Mouse (Mus musculus): ENCODE data around the gene Zcchc14. TPM values are rescaled to one million over a fixed set of nuclear protein-coding genes. Genes with fewer than 3 reads are reported as not detected.

Zcchc14 gene
- polyA plus RNA-seq, 1 experiment from 2014 or later: 15.0 TPM

DNA sequence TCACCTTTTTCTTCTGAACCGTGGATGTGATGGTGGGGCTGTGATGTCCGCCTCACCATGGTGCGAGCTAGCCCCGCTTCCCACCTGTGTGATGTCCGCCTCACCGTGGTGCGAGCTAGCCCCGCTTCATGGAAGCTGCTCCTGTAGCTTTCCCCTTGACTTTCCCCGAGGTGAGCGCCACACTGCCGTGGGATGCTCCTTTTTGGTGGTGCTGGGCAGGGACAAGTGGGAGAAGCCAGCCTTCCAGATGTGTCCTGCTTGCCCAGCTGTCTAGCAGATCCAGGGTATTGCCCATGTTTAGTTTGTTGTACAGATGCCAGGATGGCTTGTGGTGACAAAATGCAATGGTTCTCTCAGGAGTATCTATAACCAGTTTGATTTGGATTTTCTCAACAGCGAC is 10.4 kb upstream of the Zcchc14 start:
- no peak overlapping the region for H3K27ac ChIP-seq (replicated peaks)
- no peak for ATAC-seq (ENCODE audit: insufficient number of reproducible peaks, low FRiP score, low TSS enrichment, low read depth)
- 88% methylated on average over 12 of the region's 12 CpGs for WGBS

DNA sequence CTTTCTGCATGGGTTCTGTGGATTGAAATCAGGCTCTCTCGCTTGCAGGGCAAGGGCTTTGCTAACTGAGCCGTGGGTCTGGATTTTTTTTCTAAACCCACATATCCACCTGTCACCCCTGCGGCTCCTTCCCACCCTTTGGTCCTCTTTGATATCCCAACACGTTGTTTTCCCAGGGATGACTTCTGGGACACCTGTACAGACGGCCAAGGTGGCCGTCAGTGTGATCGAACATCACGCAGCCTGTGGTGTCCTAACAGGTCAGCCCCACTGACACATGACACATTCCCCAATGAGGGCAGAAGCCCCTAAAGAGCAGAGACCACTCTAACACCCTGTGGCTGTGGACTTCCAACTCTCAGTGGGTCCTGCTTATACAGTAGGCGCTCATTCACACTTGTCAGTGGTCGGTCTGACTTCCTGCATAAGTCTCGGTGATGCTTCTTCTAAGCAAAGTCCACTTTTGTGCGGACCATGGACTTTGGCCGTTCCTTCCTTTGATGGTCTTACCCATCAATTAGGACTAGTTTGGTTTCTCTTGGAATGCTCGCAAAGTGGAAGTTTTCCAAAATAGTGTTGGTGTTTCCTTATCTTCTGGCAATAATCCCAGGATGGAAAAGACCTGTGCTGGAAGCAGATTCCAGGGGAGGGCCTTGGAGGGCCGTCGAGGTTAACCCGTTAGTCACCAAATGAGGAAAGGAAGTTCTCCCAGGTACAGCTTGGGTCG is 9.1 kb upstream of the Zcchc14 start:
- Histone ChIP-seq H3K9me3 (replicated peaks) (no peaks in the 10 kb centered on the region), H3K36me3 (no peaks in the 10 kb centered on the region), H3K9ac (no peak overlapping the region), H3K4me1 (peaks cover 13% of the 10 kb centered on the region), H3K4me2 (replicated peaks) (no peak overlapping the region), H3K27ac (replicated peaks) (no peak overlapping the region), H3K27me3 (no peaks in the 10 kb centered on the region), H3K4me3 (replicated peaks) (no peak overlapping the region)
- no peak for ATAC-seq (ENCODE audit: insufficient number of reproducible peaks, low FRiP score, low TSS enrichment, low read depth)
- WGBS: 77% methylated on average over 18 of the region's 18 CpGs

More for the DNA sequence above, 10.4 kb upstream of the Zcchc14 start:
- Histone ChIP-seq H3K27me3 (no peaks in the 10 kb centered on the region), H3K4me3 (replicated peaks) (no peak overlapping the region), H3K4me1 (peaks cover 14% of the 10 kb centered on the region), H3K9me3 (replicated peaks) (no peaks in the 10 kb centered on the region), H3K9ac (no peak overlapping the region), H3K4me2 (replicated peaks) (no peak overlapping the region), H3K36me3 (no peaks in the 10 kb centered on the region)

DNA sequence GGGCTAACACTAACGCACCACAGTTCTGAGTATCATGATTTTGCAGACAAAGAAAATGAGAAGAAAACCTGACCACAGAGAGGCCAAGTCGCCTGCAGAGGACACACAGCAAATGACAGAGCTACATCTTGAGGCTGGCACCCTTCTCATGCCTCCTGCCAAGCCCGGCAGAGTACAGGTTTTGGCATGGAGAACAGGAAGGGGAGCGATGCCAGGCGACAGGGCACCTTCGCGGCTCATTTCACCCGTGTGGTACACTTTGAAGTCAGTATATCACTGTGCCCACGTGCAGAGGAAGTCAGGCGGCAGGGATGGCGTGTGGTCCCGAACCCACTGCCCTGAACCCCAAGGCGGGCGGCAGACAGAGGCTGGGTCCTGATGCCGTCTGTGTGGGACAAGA is 7.9 kb upstream of the Zcchc14 start:
- H3K4me3 ChIP-seq (replicated peaks): no peak overlapping the region
- no peak overlapping the region for H3K9ac ChIP-seq
- no peaks in the 10 kb centered on the region for H3K9me3 ChIP-seq (replicated peaks)
- H3K27ac ChIP-seq (replicated peaks): no peak overlapping the region
- H3K36me3 ChIP-seq: no peaks in the 10 kb centered on the region
- ATAC-seq (ENCODE audit: insufficient number of reproducible peaks, low FRiP score, low TSS enrichment, low read depth): no peak
- peaks cover 8% of the 10 kb centered on the region for H3K4me1 ChIP-seq
- no peaks in the 10 kb centered on the region for H3K27me3 ChIP-seq
- no peak overlapping the region for H3K4me2 ChIP-seq (replicated peaks)
- WGBS: 74% methylated on average over 15 of the region's 15 CpGs

DNA sequence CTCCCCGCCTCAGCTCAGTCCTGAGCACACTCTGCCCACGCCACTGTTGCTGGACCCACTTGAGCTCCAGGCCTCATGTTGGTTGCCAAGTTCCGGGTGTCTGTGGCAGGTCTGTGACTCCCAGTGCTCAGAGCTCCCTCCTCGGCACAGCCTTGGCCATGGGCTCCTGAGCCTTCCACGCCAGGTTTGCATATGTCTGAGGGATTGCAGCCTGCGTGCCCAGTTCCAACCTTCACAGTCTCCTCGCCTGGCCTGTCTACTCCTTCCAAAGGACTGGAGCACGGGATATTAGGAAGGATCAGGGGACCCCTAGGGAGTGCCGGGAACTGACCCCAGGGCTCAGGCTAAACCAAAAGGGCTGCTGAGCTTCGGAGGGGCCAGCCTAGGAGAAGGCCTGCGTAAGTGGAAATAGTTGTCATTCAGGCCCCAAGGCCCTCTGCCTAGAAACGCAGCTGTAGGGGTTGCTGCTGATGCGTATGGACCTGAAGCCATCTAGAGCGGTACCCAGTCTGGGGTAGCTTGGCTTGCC is 2.3 kb upstream of the Zcchc14 start:
- Histone ChIP-seq H3K36me3 (no peaks in the 10 kb centered on the region), H3K9ac (no peak overlapping the region), H3K4me3 (replicated peaks) (no peak overlapping the region), H3K27me3 (no peaks in the 10 kb centered on the region), H3K4me2 (replicated peaks) (no peak overlapping the region), H3K4me1 (peaks cover 27% of the 10 kb centered on the region), H3K9me3 (replicated peaks) (no peaks in the 10 kb centered on the region), H3K27ac (replicated peaks) (no peak overlapping the region)
- ATAC-seq (ENCODE audit: insufficient number of reproducible peaks, low FRiP score, low TSS enrichment, low read depth): no peak
- WGBS: 74% methylated on average over 14 of the region's 14 CpGs

DNA sequence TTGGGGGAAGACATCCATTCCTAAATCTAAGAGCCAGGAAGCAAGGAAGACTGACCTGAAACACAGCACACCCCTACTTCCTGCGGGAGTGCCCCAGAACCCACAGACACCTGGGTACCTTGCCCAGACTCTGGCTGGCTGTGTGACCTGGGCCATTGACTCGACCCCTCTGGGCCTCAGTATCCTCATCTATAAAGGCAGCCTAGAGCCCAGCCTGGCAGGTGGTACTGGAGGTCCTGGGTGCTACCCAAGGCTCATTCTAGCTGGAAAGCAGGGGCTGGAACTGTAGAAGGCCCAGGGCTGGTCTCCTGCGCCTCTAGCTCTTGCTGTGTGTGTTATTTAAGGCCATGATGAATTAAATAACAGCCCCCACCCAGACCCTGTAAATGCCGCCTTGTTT is 1.4 kb upstream of the Zcchc14 start:
- Histone ChIP-seq H3K27me3 (no peaks in the 10 kb centered on the region), H3K9me3 (replicated peaks) (no peaks in the 10 kb centered on the region), H3K9ac (no peak overlapping the region), H3K36me3 (no peaks in the 10 kb centered on the region), H3K4me3 (replicated peaks) (peak overlapping the region; percentile 79), H3K4me2 (replicated peaks) (peak overlapping the region; percentile 87), H3K4me1 (peaks cover 35% of the 10 kb centered on the region), H3K27ac (replicated peaks) (0 out of 2 replicates have a peak overlapping the region, but pooled peaks have one; percentile 92)
- WGBS: 82% methylated on average over 4 of the region's 4 CpGs
- no peak for ATAC-seq (ENCODE audit: insufficient number of reproducible peaks, low FRiP score, low TSS enrichment, low read depth)

DNA sequence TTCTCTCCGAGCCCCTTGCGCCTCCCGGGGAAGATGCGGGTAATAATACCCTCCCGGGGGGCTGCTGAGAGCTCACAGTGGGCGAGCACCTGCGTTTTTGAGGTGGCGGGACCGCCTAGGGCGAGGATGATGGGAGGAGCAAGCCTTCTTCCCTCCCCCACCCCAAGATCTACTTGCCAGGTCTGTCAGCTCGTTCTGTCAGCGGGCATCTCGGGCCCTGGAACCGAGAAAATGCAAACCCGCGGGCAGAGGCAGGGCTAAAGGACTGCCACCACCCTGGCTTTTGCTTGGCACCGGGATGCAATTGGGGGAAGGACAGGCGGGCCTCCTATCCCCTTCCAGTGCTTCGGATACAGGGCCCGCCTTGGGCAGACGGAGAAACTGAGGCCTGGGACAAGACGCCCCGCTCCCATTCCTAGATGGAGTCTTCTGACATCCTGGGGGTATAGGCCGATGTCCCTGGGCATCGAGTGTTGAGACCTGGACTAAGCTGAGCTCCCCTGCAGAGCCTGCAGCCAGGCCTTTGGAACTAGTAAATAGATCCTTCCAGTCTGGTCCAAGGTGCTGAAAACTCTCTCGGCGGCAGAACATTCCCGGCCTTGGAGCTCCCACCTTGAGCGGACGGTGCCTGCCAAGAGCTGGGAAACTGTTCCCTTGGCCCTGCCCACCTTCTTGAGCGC is 779 bp upstream of the Zcchc14 start:
- Histone ChIP-seq H3K4me2 (replicated peaks) (peak overlapping the region; percentile 87), H3K36me3 (no peaks in the 10 kb centered on the region), H3K9me3 (replicated peaks) (no peaks in the 10 kb centered on the region), H3K27me3 (no peaks in the 10 kb centered on the region), H3K4me3 (replicated peaks) (peak overlapping the region; percentile 79), H3K4me1 (peaks cover 41% of the 10 kb centered on the region), H3K9ac (peak overlapping the region; percentile 58), H3K27ac (replicated peaks) (peak overlapping the region; percentile 92)
- 2% methylated on average over 31 of the region's 31 CpGs for WGBS
- ATAC-seq (ENCODE audit: insufficient number of reproducible peaks, low FRiP score, low TSS enrichment, low read depth): peak; percentile 5; the same call in 1 of the 2 replicates

DNA sequence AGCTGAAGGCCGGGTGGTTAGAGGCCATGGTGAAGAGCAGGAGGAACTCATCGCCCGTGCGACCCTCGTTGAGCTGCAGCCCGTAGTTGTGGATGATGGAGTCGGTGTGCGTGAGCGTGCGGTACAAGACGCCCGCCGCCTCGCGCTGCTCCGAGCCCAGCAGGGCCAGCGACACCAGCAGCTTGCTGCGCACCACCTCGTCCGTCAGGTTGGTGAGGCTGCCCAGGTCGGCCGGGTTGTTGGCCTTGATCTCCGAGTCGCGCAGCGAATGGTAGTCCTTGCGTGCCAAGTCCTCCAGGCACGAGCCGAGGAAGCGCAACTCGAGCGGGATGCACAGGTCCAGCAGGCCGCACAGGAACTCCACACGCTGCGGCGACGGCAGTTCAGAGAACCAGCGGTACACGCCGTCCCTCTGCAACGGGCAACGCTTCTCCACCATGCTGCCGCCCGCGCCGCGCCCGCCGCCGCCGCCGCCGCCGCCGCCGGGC is 783 bp downstream of the Zcchc14 start:
- peak overlapping the region; percentile 13; the same call in 1 of the 2 replicates for H3K27ac ChIP-seq (replicated peaks)

DNA sequence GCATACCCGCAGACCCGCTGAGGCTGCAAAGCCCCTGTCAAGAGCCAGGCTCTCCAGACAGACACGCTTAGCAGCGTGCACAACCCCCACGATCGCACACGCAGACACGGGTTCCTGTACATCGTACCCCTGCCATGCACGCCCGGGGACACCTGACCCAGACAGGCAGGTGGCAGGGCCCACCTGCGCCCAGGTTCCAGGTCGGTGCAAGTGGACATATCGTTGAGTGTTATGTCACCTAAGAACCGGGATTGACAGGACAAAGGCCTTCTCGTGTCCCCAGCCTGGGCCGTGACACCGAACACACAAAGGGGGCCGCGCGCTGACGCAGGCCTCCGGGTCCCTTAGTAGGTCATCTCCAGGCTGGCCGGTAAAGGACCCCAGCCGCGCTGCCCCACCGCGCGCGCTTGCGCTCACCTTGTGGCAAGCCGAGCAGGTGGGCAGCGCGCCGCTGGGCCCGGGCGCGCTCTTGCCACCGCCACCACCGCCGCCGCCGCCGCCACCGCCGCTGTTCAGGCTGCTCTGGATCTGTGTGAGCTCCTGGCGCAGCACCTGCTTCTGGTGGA is 1.3 kb downstream of the Zcchc14 start:
- no peaks in the 10 kb centered on the region for H3K27me3 ChIP-seq
- H3K36me3 ChIP-seq: no peaks in the 10 kb centered on the region
- no peak for ATAC-seq (ENCODE audit: insufficient number of reproducible peaks, low FRiP score, low TSS enrichment, low read depth)
- H3K4me3 ChIP-seq (replicated peaks): peak overlapping the region; percentile 64
- peaks cover 59% of the 10 kb centered on the region for H3K4me1 ChIP-seq
- H3K4me2 ChIP-seq (replicated peaks): peak overlapping the region; percentile 93
- 10% methylated on average over 47 of the region's 47 CpGs for WGBS
- no peaks in the 10 kb centered on the region for H3K9me3 ChIP-seq (replicated peaks)
- H3K9ac ChIP-seq: peak overlapping the region; percentile 50
- peak overlapping the region; percentile 13; the same call in 1 of the 2 replicates for H3K27ac ChIP-seq (replicated peaks)

More for the DNA sequence above, 783 bp downstream of the Zcchc14 start:
- 0% methylated on average over 55 of the region's 56 CpGs for WGBS
- H3K36me3 ChIP-seq: no peaks in the 10 kb centered on the region
- H3K4me1 ChIP-seq: peaks cover 55% of the 10 kb centered on the region
- H3K4me2 ChIP-seq (replicated peaks): peak overlapping the region; percentile 93
- no peaks in the 10 kb centered on the region for H3K27me3 ChIP-seq
- peak overlapping the region; percentile 50 for H3K9ac ChIP-seq
- ATAC-seq (ENCODE audit: insufficient number of reproducible peaks, low FRiP score, low TSS enrichment, low read depth): no peak
- H3K9me3 ChIP-seq (replicated peaks): no peaks in the 10 kb centered on the region
- H3K4me3 ChIP-seq (replicated peaks): peak overlapping the region; percentile 64

DNA sequence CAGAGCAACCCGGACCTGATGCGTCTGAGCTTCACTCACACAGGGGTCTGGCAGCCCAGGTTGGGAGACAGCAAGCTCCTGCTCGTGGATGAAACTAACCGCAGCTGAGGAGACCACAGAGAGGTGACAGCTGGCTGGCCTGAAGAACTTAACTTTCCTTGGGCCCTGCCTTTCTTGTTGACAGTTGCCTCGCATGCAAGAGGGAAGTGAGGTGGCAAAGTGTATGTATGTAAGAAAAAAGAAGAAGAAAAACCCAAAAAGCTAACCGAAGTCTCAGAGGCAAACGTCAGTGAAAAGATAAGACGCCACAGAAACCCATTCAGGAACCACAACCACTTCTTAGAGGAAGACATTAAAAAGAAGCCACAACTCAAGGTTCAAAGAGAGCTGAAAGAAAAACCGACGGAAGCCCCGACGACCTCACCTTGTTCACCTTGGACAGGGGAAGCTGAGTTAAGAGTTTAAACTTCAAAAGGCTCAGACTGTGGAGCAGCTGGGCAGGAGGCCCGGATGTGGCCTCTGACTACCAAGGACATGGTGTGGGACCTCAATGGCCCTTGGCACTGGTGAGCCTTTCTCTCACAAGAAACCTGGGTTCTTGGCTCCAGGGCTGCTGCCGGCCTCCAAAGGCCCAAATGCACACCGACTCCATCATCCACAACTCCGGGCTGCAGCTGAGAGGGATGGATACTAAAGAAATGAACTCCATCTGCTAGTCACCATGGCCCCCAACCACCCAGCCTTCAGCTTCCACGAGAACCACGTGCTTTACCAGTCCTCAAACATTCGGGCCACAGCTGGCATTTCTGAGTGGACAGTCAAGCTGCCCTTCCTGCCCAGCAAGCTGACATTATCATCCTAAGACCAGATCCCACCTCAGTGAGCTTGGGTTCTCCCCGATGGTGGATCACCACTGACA is 2.1 kb downstream of the Zcchc14 start:
- no peak for ATAC-seq (ENCODE audit: insufficient number of reproducible peaks, low FRiP score, low TSS enrichment, low read depth)
- Histone ChIP-seq H3K27ac (replicated peaks) (no peak overlapping the region), H3K9me3 (replicated peaks) (no peaks in the 10 kb centered on the region), H3K9ac (peak overlapping the region; percentile 50), H3K27me3 (no peaks in the 10 kb centered on the region), H3K4me2 (replicated peaks) (peak overlapping the region; percentile 93), H3K4me3 (replicated peaks) (peak overlapping the region; percentile 64), H3K36me3 (no peaks in the 10 kb centered on the region), H3K4me1 (peaks cover 63% of the 10 kb centered on the region)
- 52% methylated on average over 20 of the region's 20 CpGs for WGBS

DNA sequence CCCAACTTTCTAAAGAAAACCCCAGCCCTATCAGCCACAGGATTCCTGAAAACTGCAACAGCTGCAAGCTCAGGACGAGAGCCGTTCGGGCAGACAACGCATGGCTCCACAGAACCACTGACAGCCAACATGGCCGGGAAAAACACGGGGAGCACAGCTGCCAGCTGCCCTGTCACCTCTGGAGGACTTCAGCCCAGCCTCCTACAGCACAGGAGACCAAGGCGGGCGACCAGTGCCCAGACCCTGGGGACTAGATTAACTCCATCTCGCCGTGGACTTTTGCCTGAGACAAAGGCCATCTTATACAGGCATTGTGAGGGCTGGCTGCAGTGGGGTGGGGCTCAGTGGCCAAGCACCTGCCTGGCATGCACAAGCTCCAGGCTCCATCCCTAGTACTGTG is 2.8 kb downstream of the Zcchc14 start:
- Histone ChIP-seq H3K36me3 (no peaks in the 10 kb centered on the region), H3K4me3 (replicated peaks) (peak overlapping the region; percentile 64), H3K27me3 (no peaks in the 10 kb centered on the region), H3K9ac (no peak overlapping the region), H3K4me1 (peaks cover 71% of the 10 kb centered on the region), H3K9me3 (replicated peaks) (no peaks in the 10 kb centered on the region), H3K27ac (replicated peaks) (no peak overlapping the region), H3K4me2 (replicated peaks) (peak overlapping the region; percentile 93)
- ATAC-seq (ENCODE audit: insufficient number of reproducible peaks, low FRiP score, low TSS enrichment, low read depth): no peak
- 52% methylated on average over 10 of the region's 10 CpGs for WGBS
